Mouse (Mus musculus) limb, embryonic 10.5 days (tissue): ENCODE results near the gene Otx2. TPM values are rescaled to one million over a fixed set of nuclear protein-coding genes. Genes with fewer than 3 reads are reported as not detected.
A peak's percentile ranks its signal among the peaks of the same experiment; 100 is the strongest.

Experiments
- DNase-seq: peaks from one replicate; pipeline ENCODE4 v3.0.0-alpha.2; 2017; ENCODE audit warnings: low spot score
- H3K27ac ChIP-seq: fragments of 300-500 bp; sonication (generic); 2 replicates; pipeline ENCODE4 v1.5.1; 2016; ENCODE audit warnings: mild to moderate bottlenecking
- H3K27me3 ChIP-seq: fragments of 300-500 bp; sonication (generic); 2 replicates; pipeline ENCODE4 v1.6.1; 2016; ENCODE audit warnings: low read depth, mild to moderate bottlenecking; ENCODE audit not compliant: poor library complexity, severe bottlenecking
- H3K36me3 ChIP-seq: fragments of 300-500 bp; sonication (generic); 2 replicates; pipeline ENCODE4 v1.6.1; 2016; ENCODE audit warnings: mild to moderate bottlenecking, moderate library complexity
- H3K4me1 ChIP-seq: fragments of 300-500 bp; sonication (generic); 2 replicates; pipeline ENCODE4 v1.6.1; 2016
- H3K4me3 ChIP-seq: fragments of 300-500 bp; sonication (generic); 2 replicates; pipeline ENCODE4 v1.5.1; 2016; ENCODE audit warnings: mild to moderate bottlenecking, moderate library complexity
- H3K9me3 ChIP-seq: fragments of 300-500 bp; sonication (generic); replicated peaks from 2 replicates; pipeline ENCODE4 v1.6.1; 2016; ENCODE audit warnings: mild to moderate bottlenecking
- WGBS: fragments of 180-500 bp; shearing (Covaris S2); methylation state at CpG from one replicate; pipeline ENCODE4 v1.1.7; 2016; 5-methylcytosine and 5-hydroxymethylcytosine counted together
- polyA plus RNA-seq: library from polyadenylated mRNA; unstranded; fragments of >200 nt; fragmentation: Nextera tagmentation; extraction: Ambion mirVana; gene quantifications from 2 replicates; pipeline ENCODE4 v1.2.1, GENCODE M21; 2016

Gene Otx2
- 0.06 TPM in 1 of 2 replicates, not detected in the other for polyA plus RNA-seq

GRCm38 (mm10) chr14:48673541-48673940, at the start of gene Otx2:
Otx2 (minus strand) TSS chr14:48673819.
- Histone ChIP-seq H3K4me1 (peaks cover 17% of the 10 kb centered on the region), H3K27ac (no peak within 1 kb of the TSS), H3K27me3 (peaks cover 88% of the 10 kb centered on the region), H3K36me3 (no peaks in the 10 kb centered on the region), H3K9me3 (no peaks in the 10 kb centered on the region), H3K4me3 (peak within 1 kb of the TSS; percentile 34)
- peak; percentile 58 for DNase-seq
- WGBS: under 1% methylated on average over 27 of the region's 27 CpGs

- Histone ChIP-seq H3K9me3 (no peaks in the 10 kb centered on the region), H3K36me3 (no peaks in the 10 kb centered on the region), H3K4me3 (no peak overlapping the region), H3K27me3 (no peaks in the 10 kb centered on the region), H3K4me1 (0 out of 2 replicates have a peak, but pooled peaks cover 4% of the 10 kb centered on the region), H3K27ac (no peak overlapping the region)
- no peak for DNase-seq
- 36% methylated on average over 4 of the region's 4 CpGs for WGBS
Observed at GRCm38 (mm10) chr14:48722763-48723162, 49.1 kb upstream of the Otx2 start.

DNA sequence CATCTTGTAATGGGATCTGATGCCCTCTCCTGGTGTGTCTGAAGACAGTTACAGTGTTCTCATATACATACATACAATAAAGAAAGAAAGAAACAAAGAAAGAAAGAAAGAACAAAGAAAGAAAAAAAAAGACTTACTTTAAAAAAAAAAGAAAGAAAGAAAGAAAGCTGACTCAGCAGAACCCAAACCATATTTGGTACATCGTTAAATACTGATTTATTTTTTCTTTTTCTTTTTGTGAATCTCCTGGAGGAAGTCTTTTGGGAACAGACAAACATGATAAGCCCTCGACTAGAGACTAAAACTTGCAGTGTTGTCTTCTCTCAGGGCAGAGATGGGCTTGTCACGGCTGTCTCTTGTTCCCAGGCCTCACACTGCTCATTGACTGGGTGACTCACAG, 45.7 kb upstream of the Otx2 start:
- Histone ChIP-seq H3K9me3 (no peaks in the 10 kb centered on the region), H3K4me1 (0 out of 2 replicates have a peak, but pooled peaks cover 4% of the 10 kb centered on the region), H3K27me3 (no peaks in the 10 kb centered on the region), H3K36me3 (no peaks in the 10 kb centered on the region), H3K4me3 (no peak overlapping the region), H3K27ac (no peak overlapping the region)
- no peak for DNase-seq
- WGBS: 94% methylated on average over 3 of the region's 3 CpGs

DNA sequence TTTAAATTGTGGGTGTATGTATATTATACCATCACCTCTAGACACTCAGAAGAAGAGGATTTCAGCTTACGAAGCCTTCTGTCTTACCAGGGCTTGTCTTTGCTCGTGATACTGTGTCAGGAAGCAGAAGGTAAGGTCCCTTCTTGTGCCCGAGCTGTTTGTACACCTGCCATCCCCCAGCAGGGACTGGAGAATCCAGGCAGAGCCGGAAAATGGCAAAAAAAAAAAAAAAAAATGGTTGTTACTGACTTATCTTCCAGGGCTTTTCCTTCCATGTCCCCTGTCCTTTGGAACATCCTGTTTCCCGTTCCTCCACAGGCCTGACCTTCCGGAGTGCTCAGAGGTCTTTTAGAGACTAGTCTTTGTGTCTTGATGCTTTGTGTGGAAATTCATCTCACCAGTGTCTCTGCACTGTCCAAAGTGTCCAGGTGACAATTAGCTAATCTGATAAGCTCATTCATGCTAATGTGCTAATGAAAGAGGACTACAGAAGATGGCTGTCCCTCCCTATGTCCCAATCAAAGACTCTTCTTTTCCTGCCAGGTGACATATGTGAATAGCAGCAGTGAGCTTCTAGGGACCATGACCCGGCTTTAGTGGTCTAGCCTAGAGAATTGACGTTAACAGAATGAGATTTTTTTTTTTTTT, 44.1 kb upstream of the Otx2 start:
- Histone ChIP-seq H3K9me3 (no peaks in the 10 kb centered on the region), H3K4me3 (no peak overlapping the region), H3K27me3 (no peaks in the 10 kb centered on the region), H3K36me3 (no peaks in the 10 kb centered on the region), H3K4me1 (0 out of 2 replicates have a peak, but pooled peaks cover 2% of the 10 kb centered on the region), H3K27ac (no peak overlapping the region)
- 82% methylated on average over 8 of the region's 8 CpGs for WGBS
- no peak for DNase-seq

GRCm38 (mm10) chr14:48716456-48716855, 42.8 kb upstream of the Otx2 start:
- 92% methylated on average over 4 of the region's 4 CpGs for WGBS

DNA sequence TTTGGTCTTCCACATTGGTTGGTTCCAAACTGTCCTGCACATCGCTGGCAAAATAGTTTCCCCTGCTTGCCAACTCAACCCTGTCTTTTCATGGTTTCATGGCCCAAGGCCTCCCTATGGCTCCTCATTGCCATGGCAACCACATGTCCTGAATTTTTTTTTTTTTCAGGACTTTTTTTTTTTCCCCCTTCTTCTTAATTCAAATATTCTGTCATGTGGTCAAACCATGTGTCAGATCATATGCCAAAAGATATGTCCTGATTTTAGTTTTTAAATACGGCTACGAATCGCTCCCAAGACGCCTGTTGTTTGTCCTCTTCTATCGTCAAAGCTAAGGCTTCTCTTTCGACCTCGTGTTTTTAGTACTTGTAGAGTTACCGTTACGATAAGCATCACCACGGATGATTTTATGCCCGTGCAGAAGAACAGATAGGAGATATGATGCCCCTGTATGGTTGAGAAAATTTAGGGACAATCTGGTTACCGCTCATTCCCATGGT, 37.3 kb upstream of the Otx2 start:
- H3K27ac ChIP-seq: no peak overlapping the region
- DNase-seq: no peak
- 89% methylated on average over 13 of the region's 13 CpGs for WGBS
- no peak overlapping the region for H3K4me3 ChIP-seq
- H3K27me3 ChIP-seq: peaks cover 49% of the 10 kb centered on the region
- H3K4me1 ChIP-seq: peaks cover 17% of the 10 kb centered on the region
- no peaks in the 10 kb centered on the region for H3K36me3 ChIP-seq
- no peaks in the 10 kb centered on the region for H3K9me3 ChIP-seq

More at GRCm38 (mm10) chr14:48716456-48716855, 42.8 kb upstream of the Otx2 start:
- no peak overlapping the region for H3K4me3 ChIP-seq
- H3K27me3 ChIP-seq: no peaks in the 10 kb centered on the region
- H3K27ac ChIP-seq: no peak overlapping the region
- H3K36me3 ChIP-seq: no peaks in the 10 kb centered on the region
- H3K9me3 ChIP-seq: no peaks in the 10 kb centered on the region
- no peaks in the 10 kb centered on the region for H3K4me1 ChIP-seq
- no peak for DNase-seq

DNA sequence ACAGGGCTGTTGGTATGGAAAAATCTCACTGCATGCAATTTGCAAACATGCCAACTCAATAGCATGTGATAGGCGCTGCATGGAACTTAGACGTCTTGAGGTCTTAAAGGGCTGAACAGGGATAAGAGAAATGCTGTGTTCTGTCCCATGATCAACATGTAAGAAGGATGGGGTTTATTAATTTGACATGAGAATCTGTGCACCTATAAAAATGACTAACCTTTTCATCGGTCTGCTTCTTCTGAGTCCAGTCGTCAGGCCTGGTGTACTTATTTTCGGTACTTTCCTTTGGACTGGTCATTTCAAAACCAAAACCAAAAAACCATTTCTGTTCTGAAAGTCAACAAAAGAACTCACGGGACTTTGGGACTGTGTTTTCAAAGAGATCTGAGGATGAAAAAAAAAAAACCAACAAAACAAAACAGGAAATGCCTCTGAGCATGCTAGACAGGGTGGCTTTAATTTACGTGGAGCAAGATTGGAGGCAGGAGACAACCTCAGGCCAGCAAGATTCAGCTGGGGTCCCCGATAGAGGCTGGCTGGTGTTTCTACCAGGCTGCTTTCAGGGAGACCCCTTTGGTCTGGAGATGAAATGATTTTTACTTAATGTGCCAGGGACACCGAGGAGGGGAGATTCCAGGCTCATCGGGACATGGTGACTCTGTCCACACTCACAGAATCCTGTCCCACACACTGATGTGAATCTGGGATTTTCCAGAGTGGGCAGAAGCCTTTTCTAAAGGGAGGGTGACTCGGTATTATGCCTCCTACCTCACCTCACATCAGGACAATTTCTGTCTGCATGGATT, 36.6 kb upstream of the Otx2 start:
- WGBS: 50% methylated on average over 11 of the region's 11 CpGs
- peaks cover 55% of the 10 kb centered on the region for H3K27me3 ChIP-seq
- peaks cover 17% of the 10 kb centered on the region for H3K4me1 ChIP-seq
- no peak for DNase-seq
- no peaks in the 10 kb centered on the region for H3K36me3 ChIP-seq
- H3K27ac ChIP-seq: no peak overlapping the region
- H3K4me3 ChIP-seq: peak overlapping the region; percentile 51
- no peaks in the 10 kb centered on the region for H3K9me3 ChIP-seq

DNA sequence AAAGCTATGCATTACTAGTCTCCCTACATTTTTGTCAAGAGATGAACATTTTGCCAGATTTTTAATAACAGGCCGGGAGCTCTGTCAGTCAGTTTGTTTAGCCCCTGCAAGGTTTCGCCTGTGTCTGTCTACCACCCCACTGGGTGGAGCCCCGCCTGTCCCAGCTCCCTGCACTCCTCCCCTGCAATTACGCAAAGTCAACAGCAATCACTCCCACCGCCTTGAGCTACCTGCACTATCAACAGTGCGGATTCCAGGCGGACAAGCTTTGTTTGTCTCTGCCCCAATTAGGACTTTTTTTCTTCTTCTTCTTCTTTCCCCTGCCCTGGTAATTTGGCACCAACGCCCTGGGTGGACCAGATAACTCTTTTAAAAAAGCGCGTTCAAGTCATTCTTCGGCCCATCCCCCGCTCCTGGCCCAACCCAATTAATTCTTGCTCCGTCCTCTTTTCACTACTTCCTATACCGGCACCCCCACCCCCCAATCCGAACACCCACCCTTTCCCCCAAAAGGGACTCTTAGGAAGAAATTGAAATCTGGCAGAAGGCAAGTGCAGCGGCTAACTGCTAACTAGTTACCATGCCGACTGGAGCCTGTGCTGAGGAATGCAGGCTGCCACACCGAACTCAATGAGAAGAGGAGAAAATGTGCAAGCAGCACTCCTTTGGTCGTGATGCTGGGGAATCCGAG, 35.9 kb upstream of the Otx2 start:
- DNase-seq: peak; percentile 60
- peaks cover 62% of the 10 kb centered on the region for H3K27me3 ChIP-seq
- H3K4me1 ChIP-seq: peaks cover 17% of the 10 kb centered on the region
- WGBS: 1% methylated on average over 20 of the region's 20 CpGs
- no peaks in the 10 kb centered on the region for H3K9me3 ChIP-seq
- peak overlapping the region; percentile 51 for H3K4me3 ChIP-seq
- no peaks in the 10 kb centered on the region for H3K36me3 ChIP-seq
- H3K27ac ChIP-seq: no peak overlapping the region

DNA sequence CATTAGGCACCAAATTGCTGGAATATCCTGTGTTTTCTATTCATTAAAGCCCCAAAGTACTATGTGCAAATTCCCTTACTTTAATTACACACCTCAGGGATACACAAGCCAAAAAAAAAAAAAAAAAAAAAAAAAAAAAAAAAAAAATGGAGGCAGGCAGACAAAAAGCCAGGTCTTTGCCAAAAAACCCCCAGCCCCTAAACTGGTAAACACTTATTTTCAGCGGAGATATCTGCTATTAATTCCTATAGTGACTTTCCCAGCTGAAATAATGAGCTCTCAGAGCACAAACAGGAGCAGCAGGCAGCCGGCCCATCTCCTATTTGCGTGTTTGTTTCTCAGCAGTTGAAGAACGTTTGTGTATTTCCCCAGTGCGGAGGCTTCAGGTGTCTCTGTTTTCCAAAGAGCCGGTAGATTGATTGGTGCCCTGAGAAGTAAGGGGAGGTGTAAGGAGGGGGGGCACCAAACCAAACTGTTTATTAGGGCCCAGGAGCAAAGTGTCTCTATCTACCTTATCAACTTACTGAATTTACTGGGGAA, 34.3 kb upstream of the Otx2 start:
- 2% methylated on average over 6 of the region's 6 CpGs for WGBS

GRCm38 (mm10) chr14:48707391-48707790, 33.8 kb upstream of the Otx2 start:
- H3K4me1 ChIP-seq: peaks cover 17% of the 10 kb centered on the region
- H3K4me3 ChIP-seq: no peak overlapping the region
- no peaks in the 10 kb centered on the region for H3K36me3 ChIP-seq
- peaks cover 67% of the 10 kb centered on the region for H3K27me3 ChIP-seq
- DNase-seq: no peak
- 71% methylated on average over 5 of the region's 5 CpGs for WGBS
- no peaks in the 10 kb centered on the region for H3K9me3 ChIP-seq
- H3K27ac ChIP-seq: no peak overlapping the region

More for the DNA sequence above, 34.3 kb upstream of the Otx2 start:
- peak; percentile 32 for DNase-seq
- Histone ChIP-seq H3K4me1 (peaks cover 17% of the 10 kb centered on the region), H3K36me3 (no peaks in the 10 kb centered on the region), H3K4me3 (no peak overlapping the region), H3K9me3 (no peaks in the 10 kb centered on the region), H3K27me3 (peaks cover 67% of the 10 kb centered on the region), H3K27ac (no peak overlapping the region)

DNA sequence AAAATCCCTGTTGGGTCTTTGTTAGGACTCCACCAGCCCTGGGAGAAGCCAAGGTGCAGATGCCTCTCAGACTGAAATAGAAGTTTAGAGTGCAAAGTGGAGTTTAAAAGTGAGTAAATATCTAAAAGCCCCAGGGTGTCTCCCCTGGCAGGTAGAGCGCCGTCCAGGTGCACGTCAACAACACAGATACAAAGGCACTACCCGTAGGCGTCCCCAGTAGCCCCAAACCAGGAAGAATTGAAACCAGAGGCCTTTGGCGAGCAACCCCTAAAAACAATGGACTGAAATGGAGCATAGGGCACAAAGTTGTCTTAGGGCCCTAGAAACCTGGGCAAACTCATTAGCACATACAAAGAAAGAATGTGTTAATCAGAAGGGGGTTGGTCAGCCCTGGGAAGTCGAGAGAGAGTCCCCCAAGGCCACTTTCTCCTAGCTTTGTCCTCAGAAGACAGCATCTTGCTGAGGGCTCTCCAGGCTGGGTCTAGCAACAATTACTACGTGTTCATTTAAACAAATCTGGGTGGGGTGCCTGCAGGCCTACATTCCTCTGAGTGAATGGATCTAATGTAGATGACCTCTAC, 27.3 kb upstream of the Otx2 start:
- Histone ChIP-seq H3K4me1 (no peaks in the 10 kb centered on the region), H3K9me3 (no peaks in the 10 kb centered on the region), H3K36me3 (no peaks in the 10 kb centered on the region), H3K4me3 (no peak overlapping the region), H3K27me3 (peaks cover 25% of the 10 kb centered on the region), H3K27ac (no peak overlapping the region)
- no peak for DNase-seq
- 30% methylated on average over 8 of the region's 8 CpGs for WGBS

DNA sequence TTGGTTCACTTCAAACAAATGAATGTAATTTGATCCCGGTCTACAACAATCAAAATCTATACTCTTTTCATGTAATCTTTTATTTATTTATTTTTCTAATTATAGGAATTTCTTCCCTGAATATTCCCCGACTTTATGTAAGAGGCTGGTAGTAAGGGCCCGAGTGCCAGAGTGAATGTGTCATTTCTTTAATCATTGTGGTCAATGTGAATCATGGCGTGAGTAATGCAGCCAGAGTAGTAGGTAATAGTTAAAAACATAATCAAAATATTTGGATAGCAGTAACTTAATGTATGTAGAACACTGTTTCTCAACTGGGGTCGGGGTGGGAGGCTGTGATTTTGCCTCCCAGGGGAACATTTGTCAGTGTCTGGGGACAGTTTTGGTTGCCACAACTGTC, 6.0 kb upstream of the Otx2 start:
- 83% methylated on average over 5 of the region's 5 CpGs for WGBS
- Histone ChIP-seq H3K36me3 (no peaks in the 10 kb centered on the region), H3K9me3 (no peaks in the 10 kb centered on the region), H3K27ac (no peak overlapping the region), H3K4me3 (no peak overlapping the region), H3K4me1 (no peaks in the 10 kb centered on the region; the same call in 1 of the 2 replicates), H3K27me3 (peaks cover 31% of the 10 kb centered on the region)
- DNase-seq: no peak
